Mouse (Mus musculus) kidney, postnatal 4 days (tissue): ENCODE results near the gene Traf5.

Source experiments
- DNase-seq, 2 experiments: peaks; one replicate each; pipeline ENCODE4 v3.0.0; 2021; ENCODE audit warnings: mixed read lengths in 2 of 2

Gene Traf5

GRCm38 (mm10) chr1:192090689-192091567, 1.4 kb downstream of the Traf5 start:
- no peak for DNase-seq

GRCm38 (mm10) chr1:192090281-192090680, 2.1 kb downstream of the Traf5 start:
- DNase-seq: no peak

GRCm38 (mm10) chr1:192089208-192090166, 2.9 kb downstream of the Traf5 start:
- DNase-seq: no peak

GRCm38 (mm10) chr1:192088011-192088410, 4.3 kb downstream of the Traf5 start:
- DNase-seq: no peak

DNA sequence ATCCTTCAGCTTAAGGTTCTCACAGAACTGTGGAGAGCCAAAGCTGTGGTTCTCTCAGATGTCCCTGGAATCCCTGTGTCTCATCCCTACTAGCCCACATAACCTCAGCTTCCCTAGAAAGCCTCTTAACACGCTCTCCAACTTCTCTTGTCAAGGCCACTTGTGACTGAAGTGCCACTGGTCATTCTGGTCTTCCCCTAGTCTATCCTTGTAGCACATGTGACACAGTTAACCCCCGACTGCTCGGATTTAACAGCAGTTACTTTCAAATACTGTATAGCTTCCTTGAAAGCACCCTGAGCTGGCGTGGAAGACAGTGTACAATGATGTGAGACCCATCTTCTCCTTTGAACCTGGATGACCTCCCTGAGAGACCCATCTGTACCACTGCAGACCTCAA, 5.3 kb downstream of the Traf5 start:
- DNase-seq: no peak

GRCm38 (mm10) chr1:192086279-192087037, 5.9 kb downstream of the Traf5 start:
- no peak for DNase-seq

- no peak for DNase-seq
These were observed 7.1 kb downstream of the Traf5 start for GRCm38 (mm10) chr1:192085218-192085617.

GRCm38 (mm10) chr1:192082646-192083045, 9.7 kb downstream of the Traf5 start:
- no peak for DNase-seq

- DNase-seq: no peak
These were observed 11.2 kb downstream of the Traf5 start for GRCm38 (mm10) chr1:192081129-192081528.

DNA sequence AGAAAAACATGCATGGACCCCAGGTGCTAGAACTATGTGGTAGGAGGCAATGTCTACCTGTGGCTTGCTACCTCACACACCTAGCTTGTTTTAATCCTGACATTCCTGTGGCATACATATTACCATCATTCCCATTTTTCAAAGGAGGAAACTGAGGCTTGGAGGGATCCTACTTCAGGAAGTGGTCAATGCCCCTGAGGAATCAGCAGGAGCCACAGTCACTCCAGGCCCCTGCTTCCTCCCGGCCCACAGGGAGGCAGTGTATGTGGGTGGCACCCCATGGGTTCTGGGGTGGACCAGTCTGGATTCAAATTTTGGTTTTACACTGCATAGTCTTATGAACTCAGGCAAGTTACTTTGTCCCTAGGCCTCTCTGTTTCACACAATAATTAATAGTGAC, 13.2 kb downstream of the Traf5 start:
- DNase-seq: no peak

DNA sequence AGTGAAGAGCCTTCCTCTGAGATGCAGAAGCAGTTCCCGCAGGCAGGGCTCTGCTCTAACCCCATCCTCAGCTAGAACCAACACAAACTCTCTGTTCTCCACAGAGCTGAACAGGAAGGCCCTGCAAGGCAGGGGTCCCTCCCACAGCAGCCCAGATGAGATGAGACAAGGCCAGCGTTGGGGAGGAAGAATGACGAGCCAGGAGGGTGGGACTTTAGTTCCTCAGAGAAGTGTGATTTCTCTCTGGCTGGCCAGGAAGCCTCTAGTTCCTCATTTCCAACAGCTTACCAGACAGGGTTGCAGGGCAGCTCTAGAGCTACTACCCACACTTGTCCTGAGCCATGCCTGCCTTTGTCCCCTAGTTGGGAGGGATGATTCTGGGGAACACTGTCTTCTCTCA, 14.0 kb downstream of the Traf5 start:
- DNase-seq: peak; percentile 53 to 69

- peak; percentile 68 to 78 for DNase-seq
These were observed 15.4 kb downstream of the Traf5 start for GRCm38 (mm10) chr1:192076796-192077535.

DNA sequence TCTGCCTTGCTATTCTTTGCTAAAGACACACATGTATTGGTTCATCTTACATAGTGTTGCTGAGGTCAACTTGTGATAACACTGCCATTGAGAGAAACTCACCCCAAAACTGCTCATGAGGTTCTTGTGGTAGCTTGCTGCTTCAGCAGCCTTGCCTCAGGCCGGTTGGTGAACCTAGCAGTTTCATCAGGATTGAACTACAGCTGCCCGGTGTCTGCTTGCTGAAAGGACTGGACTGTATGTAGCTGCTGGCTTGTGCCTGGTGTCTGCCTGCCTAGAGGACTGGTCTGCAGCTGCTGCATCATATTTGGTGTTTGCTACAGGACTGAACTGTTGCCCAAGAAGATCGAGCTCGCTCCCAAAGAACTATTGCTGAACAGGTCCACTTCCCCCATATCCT, 16.3 kb downstream of the Traf5 start:
- DNase-seq: peak in 1 of 2 experiments; percentile 43

DNA sequence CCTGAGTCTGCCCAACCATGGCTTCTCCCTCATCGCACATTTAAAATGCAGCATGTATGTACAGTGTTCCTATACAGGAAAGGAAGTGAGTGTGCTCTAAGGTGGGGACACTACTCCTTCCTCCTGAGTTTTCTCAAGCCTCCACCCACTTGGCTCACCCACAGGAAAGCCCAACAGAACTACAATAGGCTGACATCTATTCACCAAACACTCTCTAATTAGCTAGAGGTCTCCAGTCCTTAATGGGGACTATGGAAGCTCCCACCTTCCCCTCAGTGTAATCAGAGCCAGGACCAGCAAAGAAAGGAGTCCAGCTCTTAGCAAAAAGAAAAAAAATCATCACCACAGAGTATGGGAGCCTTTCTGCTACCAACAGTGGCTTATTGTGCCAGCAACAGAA, 17.5 kb downstream of the Traf5 start:
- DNase-seq: no peak

DNA sequence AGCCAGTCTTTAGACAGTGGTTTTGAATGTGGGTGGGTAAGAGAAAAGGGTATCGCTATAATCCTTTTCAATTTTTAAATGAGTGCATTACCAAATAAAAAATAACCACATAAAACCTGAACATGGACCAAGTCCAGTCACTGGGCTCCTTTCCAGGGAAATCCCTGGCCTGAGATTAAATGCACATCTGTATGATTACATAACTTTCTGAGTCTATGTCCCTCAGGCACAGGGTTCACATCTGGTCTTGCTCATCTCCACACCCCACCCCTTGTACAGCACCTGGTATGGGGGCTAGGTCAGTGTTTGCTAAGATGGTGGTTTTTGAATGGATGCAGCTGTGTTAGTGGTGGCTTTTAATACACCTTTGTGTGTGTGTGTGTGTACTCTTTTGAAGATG, 19.9 kb downstream of the Traf5 start:
- DNase-seq: no peak

DNA sequence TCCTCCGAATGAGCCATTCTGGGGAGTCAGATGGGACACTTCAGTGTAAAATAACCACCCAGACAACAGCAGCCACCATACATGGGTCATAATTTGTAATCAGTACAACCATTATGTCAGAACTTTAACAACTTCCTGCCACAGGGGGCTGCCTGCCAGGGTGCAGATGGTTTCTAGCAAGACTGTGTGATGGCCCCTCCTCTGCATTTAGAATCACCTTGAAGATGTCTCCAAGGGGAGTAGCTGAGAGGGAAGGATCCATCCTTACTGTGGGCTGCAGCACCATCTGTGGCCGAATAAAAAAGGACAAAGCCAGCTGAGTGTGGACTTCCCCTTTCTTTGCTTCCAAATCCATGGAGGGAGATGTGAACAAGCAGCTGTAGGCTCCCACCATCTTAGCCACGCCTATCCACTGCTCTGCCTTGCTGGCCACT, 21.7 kb downstream of the Traf5 start:
- peak; percentile 71 to 80 for DNase-seq

DNA sequence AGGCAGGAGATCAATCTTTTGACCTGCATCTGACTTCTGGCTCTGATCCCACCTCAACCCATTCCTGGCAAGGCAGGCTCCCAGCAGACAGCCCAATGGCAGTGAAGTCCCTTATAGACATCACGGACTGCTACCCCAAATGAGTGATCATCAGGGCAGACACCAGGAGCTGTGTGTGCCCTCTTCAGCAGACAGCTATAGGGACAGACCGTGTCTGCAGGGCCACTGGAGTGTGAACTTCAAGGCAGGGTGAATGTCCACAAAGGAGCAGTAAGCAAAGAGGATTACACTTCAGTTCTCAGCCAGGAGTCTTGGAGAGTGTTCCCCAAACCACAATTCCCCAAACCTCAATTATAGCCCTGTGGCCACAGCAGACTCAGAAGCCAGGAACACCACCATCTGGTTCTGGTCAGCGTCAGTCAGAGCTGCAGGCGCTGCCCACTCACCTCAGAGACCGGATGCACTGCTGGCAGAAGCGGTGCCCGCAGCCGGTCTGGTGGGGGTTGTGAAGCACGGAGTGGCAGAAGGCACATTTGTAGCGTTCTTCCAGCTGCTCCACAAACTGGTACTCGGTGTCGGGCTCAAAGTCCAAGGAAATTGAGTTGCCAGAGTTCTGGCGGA, 22.3 kb downstream of the Traf5 start:
- DNase-seq: peak; percentile 72 to 84

DNA sequence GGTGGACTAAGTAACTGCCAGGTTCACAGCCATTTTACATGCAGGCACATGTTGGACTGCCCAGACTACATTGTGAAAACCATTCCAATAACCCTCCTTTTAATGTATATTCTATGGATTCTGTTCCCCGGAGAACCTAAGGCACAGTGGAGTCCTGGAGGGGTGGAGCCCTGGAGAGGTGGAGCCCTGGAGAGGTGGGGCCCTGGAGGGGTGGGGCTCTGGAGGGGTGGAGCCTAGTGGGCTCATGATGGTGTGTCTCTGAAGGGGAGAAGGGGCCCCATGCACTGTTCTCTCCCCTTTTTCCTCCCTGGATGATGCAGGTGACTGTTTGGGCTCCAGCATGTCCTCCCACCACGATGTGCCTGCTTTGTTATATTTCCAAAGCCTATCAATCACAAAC, 24.2 kb downstream of the Traf5 start:
- no peak for DNase-seq

DNA sequence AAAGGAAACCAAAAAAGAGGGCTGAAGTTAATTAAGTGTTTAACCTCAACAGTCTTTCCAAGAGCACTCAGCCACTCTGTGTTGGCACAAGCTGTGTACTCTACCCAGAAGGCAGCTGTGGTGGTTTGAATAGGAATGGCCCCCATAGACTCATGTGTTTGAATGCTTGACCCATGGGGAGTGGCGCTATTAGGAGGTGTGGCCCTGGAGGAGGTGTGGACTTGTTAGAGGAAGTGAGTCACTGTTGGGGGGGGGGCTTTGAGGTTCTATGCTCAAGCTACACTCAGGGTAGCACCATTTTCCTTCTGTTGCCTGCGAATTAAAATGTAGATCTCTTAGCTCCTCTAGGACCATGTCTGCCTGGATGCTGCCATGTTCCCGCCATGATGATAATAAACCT, 25.4 kb downstream of the Traf5 start:
- DNase-seq: no peak

- no peak for DNase-seq
These were observed 29.0 kb downstream of the Traf5 start for GRCm38 (mm10) chr1:192063209-192063946.

- no peak for DNase-seq
These were observed 29.7 kb downstream of the Traf5 start for GRCm38 (mm10) chr1:192062682-192063081.
